Mouse (Mus musculus) small intestine, adult 2 months (tissue): Measurements from ENCODE around the gene Plin5.

Experiments
- CTCF ChIP-seq: fragments of 200-500 bp; IDR thresholded peaks from 2 replicates; pipeline ENCODE4 v1.5.1; 2012; ENCODE audit warnings: low read depth, mild to moderate bottlenecking, control low read depth, inconsistent platforms, low read length, moderate library complexity, mixed read lengths; ENCODE audit not compliant: insufficient replicate concordance, insufficient read length; ENCODE audit errors: extremely low read depth
- POLR2A ChIP-seq: fragments of 200-500 bp; IDR thresholded peaks from 2 replicates; pipeline ENCODE4 v1.6.1; 2012; ENCODE audit warnings: low read depth, mild to moderate bottlenecking, control low read depth, inconsistent platforms, low read length, moderate library complexity

- TF ChIP-seq CTCF = no peak
- no peak for TF ChIP-seq POLR2A
Observed at GRCm38 (mm10) chr17:56139355-56139754, 22.0 kb upstream of the Plin5 start.
